Mouse (Mus musculus) bone marrow, adult 2 months (tissue): ENCODE data around the gene Theg. TPM values are rescaled to one million over a fixed set of nuclear protein-coding genes. Genes with fewer than 3 reads are reported as not detected.

Source experiments
- H3K27ac ChIP-seq: fragments of 200-500 bp; 2 replicates; pipeline ENCODE4 v1.5.1; 2012; ENCODE audit warnings: low read depth, mild to moderate bottlenecking, control low read depth, inconsistent platforms, low read length; ENCODE audit not compliant: control insufficient read depth, poor library complexity, insufficient read depth
- H3K4me1 ChIP-seq: fragments of 200-500 bp; 2 replicates; pipeline ENCODE4 v1.6.1; 2011; ENCODE audit warnings: low read length; ENCODE audit not compliant: control insufficient read depth, insufficient read depth
- H3K4me3 ChIP-seq: fragments of 200-500 bp; replicated peaks from 2 replicates; pipeline ENCODE3; 2011; ENCODE audit warnings: mild to moderate bottlenecking, low read depth, low read length, control low read depth; ENCODE audit not compliant: control insufficient read depth
- CTCF ChIP-seq: fragments of 200-500 bp; IDR thresholded peaks from 2 replicates; pipeline ENCODE4 v1.5.1; 2011; ENCODE audit warnings: low read length, control low read depth; ENCODE audit not compliant: control insufficient read depth, insufficient read depth
- POLR2A ChIP-seq: fragments of 200-500 bp; IDR thresholded peaks from 2 replicates; pipeline ENCODE4 v1.6.1; 2011; ENCODE audit warnings: low read depth, mild to moderate bottlenecking, control low read depth, low read length, borderline replicate concordance; ENCODE audit not compliant: control insufficient read depth
- WGBS: fragments of 180-500 bp; shearing (Covaris S2); methylation state at CpG from one replicate; pipeline ENCODE4 v1.1.7; 2018; 5-methylcytosine and 5-hydroxymethylcytosine counted together
- polyA plus RNA-seq: library from polyadenylated mRNA; stranded (reverse); fragments of >200 nt; gene quantifications from 2 replicates; pipeline ENCODE4 v1.2.4, GENCODE M21; 2011; ENCODE audit warnings: low replicate concordance; ENCODE audit not compliant: missing spikeins, insufficient read depth, insufficient read length

Gene Theg
- polyA plus RNA-seq, 1 experiment, result not detected

- Histone ChIP-seq H3K4me3 (no peak overlapping the region), H3K27ac (no peak overlapping the region), H3K4me1 (no peaks in the 10 kb centered on the region)
- WGBS, result 75% methylated on average over 9 of the region's 9 CpGs
- TF ChIP-seq POLR2A (no peak), CTCF (no peak)
Observed at GRCm38 (mm10) chr10:79550366-79550765, 36.8 kb downstream of the Theg start.

GRCm38 (mm10) chr10:79548971-79549723 is 38.0 kb downstream of the Theg start:
- TF ChIP-seq POLR2A (no peak), CTCF (no peak)
- 85% methylated on average over 18 of the region's 18 CpGs for WGBS
- Histone ChIP-seq H3K4me3 (no peak overlapping the region), H3K4me1 (no peaks in the 10 kb centered on the region), H3K27ac (no peak overlapping the region)

DNA sequence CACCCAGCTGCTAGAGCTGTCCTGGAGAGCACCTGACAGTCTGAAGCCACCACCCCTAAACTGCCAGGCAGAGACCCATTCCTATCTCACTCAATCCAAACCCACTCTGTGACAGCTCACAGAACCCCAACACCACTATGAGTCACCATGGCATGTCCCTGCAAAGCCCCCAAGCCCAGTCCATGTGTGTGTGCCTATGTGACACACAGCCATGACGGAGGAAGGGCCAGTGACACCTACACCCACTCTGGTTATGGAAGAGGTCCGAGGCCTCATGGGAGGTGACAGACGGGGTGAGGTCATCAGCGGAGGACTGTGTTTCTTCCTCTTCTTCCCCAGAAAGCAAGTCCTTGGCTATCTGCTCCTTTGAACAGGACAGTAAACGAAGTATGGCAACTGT is 38.6 kb downstream of the Theg start:
- no peaks in the 10 kb centered on the region for H3K4me1 ChIP-seq
- 83% methylated on average over 5 of the region's 5 CpGs for WGBS
- H3K27ac ChIP-seq, result no peak overlapping the region
- no peak overlapping the region for H3K4me3 ChIP-seq
- no peak for TF ChIP-seq CTCF
- no peak for TF ChIP-seq POLR2A

- no peak for TF ChIP-seq POLR2A
- TF ChIP-seq CTCF, result no peak
- H3K4me1 ChIP-seq, result no peaks in the 10 kb centered on the region
- H3K27ac ChIP-seq, result no peak overlapping the region
- no peak overlapping the region for H3K4me3 ChIP-seq
- 71% methylated on average over 5 of the region's 5 CpGs for WGBS
Observed at GRCm38 (mm10) chr10:79547148-79547675, 39.9 kb downstream of the Theg start.

GRCm38 (mm10) chr10:79546483-79546882 is 40.6 kb downstream of the Theg start:
- TF ChIP-seq POLR2A, result no peak
- Histone ChIP-seq H3K4me1 (no peaks in the 10 kb centered on the region), H3K27ac (no peak overlapping the region), H3K4me3 (no peak overlapping the region)
- 89% methylated on average over 11 of the region's 11 CpGs for WGBS

DNA sequence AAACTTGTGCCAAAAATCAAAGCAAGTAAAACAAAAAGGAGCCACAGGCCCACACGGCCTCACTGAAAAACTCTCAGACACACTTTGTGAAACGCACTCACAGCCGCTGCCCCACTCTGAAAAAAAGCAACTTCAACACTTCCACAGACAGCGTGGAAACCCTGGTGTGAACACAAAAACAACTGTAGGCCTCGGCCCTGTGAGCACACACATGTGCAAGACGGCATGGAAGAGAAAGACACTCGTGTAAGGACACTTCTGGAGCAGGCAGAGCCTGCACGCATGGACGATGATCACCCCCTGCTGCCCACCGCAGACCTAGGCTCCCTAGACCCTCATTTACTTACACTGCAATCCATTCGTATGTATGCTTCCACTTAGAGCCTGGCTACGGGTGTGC is 41.2 kb downstream of the Theg start:
- TF ChIP-seq POLR2A, result no peak
- TF ChIP-seq CTCF, result no peak
- H3K4me1 ChIP-seq, result no peaks in the 10 kb centered on the region
- no peak overlapping the region for H3K4me3 ChIP-seq
- WGBS, result 86% methylated on average over 12 of the region's 12 CpGs
- H3K27ac ChIP-seq, result no peak overlapping the region

DNA sequence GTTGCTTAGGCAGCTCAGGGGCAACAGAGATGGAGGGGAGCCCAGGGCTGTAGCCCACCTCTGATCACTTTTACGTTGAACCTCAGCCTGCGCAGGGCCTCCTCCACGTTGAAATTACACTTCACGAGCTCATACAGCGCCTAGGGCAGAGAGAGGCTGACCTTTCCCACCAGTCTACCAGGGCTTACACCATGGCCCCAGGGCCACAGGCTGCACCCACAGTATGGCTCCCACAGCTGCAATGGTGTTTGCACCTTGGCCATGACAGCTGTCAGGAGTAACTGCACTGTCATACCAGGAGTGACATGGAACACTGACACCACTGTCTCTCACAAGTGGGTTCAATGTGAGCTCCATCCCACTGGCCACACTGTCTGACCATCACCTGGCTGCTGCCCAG is 42.5 kb downstream of the Theg start:
- no peak overlapping the region for H3K27ac ChIP-seq
- no peak for TF ChIP-seq CTCF
- TF ChIP-seq POLR2A, result no peak
- H3K4me1 ChIP-seq, result no peaks in the 10 kb centered on the region
- H3K4me3 ChIP-seq, result no peak overlapping the region
- 95% methylated on average over 5 of the region's 5 CpGs for WGBS

GRCm38 (mm10) chr10:79543884-79544597 is 43.1 kb downstream of the Theg start:
- WGBS, result 81% methylated on average over 9 of the region's 9 CpGs
- Histone ChIP-seq H3K4me1 (no peaks in the 10 kb centered on the region), H3K4me3 (no peak overlapping the region), H3K27ac (no peak overlapping the region)
- TF ChIP-seq POLR2A (no peak), CTCF (no peak)
